Mouse (Mus musculus) left cerebral cortex, adult 11 months (tissue): ENCODE results near the gene S100pbp.

Experiments used
- DNase-seq: peaks from one replicate; pipeline ENCODE4 v3.0.0; 2022; ENCODE audit warnings: low spot score

S100pbp gene

DNA sequence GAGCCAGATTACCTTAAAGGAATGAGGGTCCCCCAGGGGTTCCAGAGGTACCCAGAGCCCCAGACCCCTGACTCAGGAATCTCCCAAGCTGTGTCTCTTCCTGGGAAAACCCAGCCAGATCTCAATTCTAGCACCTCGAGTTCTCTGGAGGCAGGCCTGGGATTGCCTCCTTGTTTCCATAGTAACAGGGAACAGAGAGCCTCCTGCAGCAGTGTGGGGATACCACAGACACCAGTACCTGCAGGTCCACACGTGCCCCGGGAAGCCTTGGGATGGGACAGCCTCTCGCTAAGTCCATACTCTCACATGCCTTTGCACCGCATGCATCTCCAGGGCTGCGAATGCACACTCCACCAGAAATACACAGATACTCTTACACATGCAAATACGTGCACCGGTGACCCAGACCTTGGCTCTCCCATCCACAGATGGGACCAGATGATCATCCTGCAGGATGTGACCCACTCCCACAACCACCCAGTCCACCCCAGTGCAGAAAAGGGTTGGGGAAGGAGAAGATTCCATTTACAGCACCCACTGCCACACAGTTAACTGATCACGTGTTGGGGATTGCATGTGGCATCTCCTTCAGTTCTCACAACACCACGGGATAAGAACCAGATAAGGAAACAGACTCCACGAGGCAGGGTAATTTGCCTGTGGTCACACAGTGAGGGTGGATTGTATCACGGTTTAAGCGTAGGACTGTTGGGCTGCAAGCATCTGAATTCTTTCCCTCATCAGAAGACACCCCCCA lies 60.8 kb downstream of the S100pbp start:
- peak; percentile 66 for DNase-seq

DNA sequence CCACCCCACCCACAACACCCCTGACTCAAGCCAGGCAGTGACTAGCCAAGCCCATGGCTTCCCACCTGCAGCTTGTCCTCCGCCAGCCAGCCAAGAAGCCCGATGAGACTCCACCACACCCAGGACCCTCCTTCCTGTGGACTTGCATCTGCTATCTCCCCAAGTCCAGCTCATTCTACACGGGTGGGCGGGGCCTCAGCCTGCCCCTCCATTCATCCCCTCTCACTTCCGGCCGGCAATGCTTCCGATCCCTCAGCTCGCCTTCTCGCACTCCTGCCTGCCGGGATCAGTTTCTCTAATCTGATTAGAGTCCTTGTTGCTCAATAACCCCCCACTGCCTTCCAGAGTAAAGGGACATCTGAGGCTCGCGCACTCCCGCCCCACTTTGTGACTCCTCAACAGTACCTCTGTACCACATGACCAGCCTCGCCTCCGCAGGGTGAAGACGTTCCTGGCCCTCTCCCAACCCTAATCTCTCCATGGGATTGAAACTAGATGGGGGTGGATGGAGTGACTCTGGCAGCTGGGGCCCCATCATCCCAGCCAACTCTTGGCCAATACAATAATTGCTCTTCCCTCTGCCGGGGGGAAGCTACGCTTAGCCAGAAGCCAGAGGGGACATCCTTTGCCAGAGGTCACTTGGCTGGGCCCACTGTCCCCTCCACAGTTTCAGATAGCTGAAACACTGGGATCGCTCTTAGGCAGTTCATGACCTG lies 63.6 kb downstream of the S100pbp start:
- no peak for DNase-seq

DNA sequence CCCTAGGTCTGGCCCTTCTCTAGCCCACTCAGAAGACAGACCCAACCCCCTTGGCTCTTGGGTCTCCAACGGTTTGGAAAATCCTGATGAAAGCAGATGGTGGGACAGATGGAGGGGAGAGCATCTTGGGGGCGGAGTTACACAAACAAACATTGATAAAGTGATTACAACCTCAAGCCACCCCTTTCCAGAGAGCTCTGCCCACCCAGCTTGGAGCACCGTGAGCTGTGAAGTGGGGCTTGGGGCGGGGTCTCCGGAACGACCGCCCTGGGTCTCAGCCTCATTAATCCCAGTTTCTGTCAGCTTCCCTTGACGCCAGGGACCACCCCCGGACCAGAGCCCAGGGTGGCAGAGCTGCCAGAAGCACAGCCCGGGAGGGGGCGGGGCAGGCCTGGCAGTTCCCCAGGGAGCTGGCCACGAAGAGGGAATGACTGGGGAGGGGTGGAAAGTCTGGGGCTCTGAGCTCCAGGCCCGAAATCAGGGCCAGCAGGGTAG lies 64.8 kb downstream of the S100pbp start:
- DNase-seq, result no peak

DNA sequence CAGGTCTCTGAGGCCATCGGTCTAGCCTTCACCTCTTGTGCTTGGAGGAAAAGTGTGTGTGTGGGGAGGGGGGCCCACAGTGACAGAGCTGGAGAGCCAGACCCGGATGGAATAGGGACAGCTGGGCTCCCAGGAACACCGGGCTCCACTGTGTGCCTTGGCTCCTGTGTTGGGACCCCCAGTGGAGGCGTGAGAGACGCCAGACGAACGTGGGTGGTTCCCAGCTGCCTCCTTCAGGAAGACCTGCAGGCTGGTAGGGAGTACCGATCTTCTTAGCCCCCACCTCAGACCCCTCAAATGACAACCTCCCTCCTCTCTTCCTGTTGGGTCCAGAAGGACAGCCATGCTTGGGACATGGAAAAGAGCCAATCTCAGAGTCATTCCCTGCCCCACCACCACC lies 66.8 kb downstream of the S100pbp start:
- DNase-seq, result no peak

DNA sequence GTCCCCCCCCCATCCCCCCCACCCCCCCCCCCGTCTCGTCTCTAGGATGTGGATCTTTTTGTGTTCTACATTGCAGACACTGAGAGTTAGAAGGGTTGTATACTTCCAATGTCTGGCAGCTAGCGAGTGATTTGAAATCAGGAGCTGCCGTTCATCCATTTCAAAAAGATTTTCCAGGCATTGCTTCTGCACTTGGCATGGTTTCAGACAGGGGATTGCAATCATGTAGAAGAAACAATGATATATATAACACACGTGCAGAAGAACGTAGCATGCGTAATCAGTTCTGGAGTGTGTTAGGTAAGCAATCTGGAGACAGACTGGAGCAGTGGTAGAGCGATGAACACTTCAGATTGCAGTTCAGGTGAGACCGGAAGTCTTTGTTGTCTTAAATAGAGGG lies 67.4 kb downstream of the S100pbp start:
- DNase-seq, result no peak

DNA sequence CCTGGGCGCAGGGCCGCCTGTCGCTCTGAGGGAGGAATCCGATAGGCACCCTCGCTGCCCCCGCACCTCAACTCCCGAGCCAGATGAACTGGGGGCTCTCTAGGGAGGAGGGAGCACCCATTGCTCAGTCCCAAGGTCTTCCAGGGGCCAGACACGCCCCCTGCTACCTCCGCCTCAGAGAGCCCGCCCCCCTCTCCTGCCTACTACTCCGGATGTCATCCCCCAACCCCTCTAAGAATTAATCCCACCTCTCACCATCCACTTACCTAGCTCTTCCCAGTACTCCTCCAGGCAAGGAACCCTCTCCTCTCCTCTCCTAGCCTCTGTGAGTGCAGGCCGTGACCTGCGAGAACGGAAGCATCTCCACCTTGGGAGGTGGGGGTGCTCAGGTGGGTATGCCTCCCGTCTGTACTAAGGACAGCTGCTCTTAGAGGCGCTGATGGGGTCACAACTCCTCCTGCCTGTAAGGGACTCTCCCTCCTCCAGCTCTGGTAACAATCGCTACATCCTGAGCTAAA lies 67.9 kb downstream of the S100pbp start, which contains the start of gene Hpca:
Hpca (minus strand) TSS at position 468 of the 518 bp plus-strand sequence.
- DNase-seq, result no peak

DNA sequence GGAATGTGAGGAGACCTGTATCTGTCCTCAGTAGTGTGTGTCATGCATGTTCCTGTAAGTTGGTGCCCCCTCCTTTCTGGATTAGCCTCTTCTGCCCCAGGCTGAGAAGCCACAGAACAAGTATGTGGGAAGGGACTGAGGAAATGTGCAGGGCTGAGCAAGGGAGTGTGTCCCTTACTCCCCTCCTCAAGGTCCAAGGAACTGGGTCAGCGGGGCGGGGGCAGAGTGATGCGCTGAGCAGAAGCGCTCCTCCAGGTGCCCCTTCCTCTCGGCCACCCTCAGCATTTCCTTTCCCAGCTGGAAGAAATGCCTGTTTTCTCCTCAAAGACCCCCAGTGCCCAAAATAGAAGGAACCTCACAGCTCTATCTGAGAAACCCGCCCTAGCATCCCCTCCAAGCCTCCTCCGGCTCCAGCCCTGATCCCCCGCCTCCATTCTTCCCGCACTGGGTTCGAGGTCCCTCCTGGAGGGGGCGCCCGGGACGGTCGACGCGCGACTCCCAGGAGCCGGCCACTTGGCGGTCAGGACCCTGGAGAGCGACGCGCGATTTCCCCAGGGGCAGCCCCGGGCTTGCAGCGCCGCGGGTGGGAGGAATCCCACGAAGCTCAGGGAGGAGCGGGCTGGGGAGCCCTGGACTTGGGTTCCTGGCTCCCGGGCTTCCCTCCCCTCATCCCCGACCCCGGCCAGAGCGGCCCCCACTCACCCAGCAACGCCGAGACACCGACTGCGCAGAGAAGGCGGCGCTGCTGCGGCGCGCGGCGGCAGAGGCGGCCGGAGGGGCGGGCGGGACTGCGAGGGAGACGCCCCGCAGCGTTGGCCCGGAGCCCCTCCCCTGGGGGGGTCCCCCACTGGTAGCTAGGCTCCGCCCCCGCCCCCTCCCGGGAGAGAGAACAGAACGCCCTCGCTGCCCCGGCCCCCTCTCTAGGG lies 68.7 kb downstream of the S100pbp start:
- no peak for DNase-seq

DNA sequence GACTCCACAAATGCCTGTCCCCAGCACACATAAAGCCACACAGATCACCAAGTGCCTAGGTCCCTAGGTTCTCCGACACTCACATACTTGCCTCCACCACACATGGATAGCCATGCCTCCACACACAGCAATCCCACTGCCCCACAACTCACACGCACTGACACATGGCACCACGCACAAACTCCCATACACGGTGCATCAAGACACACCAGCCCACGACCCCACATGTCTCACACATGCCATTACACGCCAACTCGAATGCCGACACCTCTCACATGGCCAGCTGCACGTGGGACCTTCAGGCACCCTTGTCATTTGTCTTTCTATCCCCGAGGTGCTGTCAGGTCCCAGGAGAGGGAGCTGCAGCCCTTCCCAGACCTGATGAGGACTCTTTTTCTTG lies 69.8 kb downstream of the S100pbp start:
- no peak for DNase-seq

DNA sequence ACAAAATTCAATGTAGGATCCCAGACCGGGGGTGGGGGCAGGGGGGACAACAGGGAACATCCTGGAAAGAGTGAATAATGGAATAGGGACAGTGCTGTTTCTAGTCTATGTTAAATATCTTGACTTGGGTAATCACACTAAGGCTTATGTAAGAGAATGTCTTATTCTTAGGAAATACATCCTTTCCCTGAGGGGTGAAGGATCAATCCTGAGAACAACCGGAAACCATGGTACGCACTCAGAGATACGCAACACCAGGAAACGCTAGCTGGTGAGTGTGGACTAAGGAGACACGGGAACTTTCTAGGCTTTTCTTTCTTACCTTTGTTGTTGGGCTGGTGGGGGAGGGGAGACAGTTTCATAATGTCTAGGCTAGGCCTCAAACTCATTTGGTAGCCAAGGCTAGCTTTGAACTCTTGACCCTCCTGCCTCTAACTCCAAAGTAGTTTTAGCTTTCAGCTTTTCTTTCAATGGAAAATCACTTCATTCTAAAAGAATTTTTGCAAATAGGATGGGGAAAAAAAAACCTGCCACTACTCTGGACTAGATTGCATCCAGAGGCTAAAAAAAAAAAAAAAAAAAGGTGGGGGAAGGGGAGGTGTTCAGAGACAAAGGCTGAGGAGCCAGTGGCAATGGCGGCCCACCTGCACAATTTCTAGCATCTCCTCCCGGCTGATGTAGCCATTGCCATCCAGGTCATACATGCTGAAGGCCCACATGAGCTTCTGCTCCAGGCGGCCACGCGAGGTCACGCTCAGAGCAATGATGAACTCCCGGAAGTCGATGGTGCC lies 71.6 kb downstream of the S100pbp start:
- DNase-seq, result no peak

DNA sequence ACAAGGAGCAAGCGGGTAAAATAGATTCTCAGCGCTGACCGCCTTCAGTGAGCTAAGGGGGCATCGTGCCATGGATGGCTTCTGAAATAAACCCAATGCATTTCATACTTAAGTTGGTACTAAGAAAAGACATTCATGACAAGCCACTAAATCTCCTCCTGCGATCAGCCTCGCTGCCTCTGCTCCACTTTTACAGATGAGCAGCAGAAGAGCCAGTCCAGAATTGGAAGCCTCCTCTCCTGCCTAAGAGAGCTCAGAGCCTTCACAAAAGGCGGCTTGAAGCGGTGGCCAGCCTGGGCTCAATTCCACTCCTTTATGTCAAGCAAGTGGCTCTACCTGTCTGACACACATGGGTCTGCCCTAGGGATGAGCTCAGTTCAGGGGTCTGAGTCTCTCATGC lies 72.8 kb downstream of the S100pbp start:
- no peak for DNase-seq

DNA sequence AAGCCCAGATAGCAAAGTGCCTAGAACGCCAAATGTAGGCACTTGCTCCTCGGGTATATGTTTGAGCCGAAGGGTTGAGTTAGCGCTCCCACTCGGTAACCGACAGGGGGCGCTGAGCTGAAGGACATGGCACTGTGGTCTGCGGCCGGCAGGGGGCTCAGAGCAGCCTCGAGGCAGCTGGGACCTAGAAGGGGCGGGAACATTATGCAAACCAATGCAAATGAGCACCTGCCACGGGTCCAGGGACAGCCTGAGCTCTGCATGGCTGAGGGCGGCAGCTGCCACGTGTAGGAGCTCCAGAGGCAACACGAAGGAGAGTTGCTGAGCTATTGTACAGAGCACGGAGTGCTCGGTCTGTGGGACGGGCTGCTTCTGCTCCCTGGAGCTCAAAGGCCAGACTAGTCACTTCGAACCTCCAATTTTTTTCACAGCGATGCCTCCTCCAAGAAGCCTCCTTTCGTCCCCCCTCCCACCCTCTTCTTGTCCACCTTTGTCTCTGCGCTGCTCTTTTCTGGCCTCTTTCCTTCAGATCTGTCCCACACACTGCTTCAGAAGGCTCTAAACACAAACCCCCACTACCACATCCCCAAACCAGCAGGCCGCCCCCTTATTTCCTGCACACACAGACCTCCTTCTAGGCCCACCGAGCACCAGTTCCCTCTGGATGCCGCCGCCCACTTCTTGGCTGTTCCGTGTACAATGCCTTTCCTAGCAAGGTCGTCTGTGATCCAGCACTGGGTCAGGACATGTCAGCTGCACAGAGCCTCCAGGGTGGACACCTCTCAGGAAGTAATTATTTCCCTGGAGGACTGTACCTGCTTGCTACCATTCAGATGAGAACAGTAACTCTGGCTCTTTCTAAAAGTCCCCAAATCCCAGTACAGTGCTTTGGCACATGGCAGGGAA lies 76.2 kb downstream of the S100pbp start:
- peak; percentile 86 for DNase-seq

DNA sequence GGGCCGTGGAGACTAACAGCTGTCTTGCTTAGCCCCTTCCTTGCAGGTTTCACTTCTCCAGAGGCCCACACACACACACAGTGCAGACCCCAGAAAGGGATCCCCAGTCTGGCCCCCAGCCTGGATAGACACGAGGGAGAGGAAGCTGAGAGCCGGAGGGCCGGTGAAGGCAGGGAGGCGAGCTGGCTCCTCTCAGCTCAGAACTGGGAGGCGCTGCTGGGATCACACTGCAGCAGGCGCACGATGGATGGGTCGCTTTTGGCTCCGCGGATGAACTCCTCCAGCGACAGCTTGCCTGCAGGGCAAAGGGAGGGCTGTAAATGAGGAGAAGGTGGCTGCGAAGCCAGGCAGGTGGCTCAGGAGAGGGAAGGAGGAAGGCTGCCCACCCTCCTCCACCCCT lies 77.3 kb downstream of the S100pbp start:
- DNase-seq, result no peak

DNA sequence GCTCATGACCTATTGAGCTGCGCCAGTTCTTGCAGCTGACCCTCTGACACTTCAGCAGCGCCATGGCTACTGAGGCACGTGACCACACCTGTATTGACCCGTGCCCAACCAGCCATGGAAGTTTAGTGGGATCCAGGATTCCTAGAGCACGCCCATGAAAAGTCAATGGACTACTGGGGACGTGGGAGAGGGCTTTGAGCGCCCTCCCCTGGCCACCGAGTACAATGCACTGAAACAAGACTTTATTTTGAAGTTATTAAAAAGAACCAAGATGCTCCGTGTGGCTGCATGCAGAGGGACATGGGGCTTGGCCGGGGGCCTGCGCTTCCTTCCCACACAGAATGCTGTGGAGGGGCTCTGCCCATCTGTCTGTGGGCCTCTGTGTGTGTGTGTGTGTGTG lies 78.2 kb downstream of the S100pbp start:
- DNase-seq, result no peak

DNA sequence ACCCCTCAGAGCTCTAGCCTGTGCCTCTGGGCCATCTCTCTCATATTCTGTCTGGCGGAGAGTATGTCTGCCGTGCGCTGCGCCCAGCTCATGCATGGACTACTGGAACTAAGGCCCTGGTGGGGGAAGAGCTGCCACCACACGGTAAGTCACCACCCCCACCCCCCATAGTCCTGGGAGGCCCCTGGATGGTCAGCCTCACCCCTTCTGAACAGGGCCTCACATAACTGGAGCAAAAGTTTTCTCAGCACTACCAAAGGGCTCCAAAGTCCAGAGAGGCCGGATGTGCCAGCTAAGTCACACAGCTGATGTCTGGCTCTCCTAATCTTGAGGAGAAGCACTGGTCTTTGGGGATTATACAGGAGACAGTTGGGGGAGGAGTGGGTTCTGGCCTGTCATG lies 78.7 kb downstream of the S100pbp start:
- DNase-seq, result no peak

DNA sequence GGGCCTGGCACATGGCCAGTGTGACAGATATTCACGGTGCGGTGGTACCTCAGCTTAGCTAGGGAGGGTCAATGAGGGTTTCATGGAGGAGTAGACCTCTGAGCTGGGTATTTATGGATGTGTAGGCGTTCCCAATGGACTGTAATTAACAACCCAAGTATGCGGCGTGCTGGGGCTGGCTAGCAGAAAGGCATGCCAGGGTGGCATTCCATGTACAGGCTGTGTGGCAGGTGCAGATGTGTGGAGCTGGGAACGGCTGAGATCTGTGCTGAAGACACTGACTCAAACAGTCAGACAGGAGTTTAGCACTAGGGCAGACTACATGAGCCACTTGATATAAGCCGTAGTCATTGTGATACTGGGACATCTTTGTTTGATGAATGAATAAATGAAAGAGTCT lies 80.9 kb downstream of the S100pbp start:
- no peak for DNase-seq

DNA sequence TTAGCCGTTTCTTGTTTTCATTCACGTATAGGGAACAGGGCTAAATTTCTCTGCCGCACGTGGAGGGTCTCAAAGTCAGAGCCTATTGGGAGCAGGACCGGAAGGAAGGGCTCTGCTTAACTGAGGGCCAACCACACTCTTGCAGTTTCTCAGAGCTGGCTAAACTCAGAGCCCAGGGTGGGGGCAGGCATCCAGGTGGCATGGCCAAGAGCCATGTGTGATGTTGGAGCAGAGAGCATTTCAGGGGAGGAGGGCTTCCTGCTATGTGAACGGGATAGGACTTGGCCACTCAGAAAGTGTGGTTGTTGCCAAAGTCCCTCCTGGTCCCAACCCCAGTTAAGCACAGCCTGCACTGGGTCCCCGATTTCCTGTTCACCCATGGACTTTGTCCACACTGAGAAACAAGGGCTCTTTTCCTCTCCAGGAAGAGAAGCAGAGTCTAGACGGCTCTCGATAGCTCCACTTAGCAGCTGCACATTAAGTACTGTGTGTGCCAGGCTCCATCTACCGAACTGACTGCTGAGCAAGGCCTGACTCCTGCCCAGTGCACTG lies 82.1 kb downstream of the S100pbp start:
- no peak for DNase-seq

DNA sequence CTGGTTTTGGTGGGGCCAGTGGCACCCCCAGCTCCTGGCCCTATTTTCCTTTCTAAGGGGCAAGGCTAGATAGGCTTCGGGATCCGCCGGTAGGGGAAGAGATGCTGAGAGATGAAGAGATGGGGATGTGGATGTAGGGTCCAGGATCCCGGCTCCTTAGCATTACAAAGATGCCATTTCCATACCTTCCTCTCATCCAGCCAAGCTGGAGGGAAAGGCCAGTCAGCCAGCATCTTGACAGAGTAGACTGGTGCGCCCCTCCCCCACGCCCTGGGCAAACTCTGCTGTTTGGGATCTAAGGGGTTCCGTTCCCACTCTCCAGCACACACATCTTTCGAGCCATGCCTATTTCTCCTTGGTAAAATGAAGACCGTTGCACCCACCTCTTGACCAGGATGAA lies 83.5 kb downstream of the S100pbp start:
- DNase-seq, result no peak

DNA sequence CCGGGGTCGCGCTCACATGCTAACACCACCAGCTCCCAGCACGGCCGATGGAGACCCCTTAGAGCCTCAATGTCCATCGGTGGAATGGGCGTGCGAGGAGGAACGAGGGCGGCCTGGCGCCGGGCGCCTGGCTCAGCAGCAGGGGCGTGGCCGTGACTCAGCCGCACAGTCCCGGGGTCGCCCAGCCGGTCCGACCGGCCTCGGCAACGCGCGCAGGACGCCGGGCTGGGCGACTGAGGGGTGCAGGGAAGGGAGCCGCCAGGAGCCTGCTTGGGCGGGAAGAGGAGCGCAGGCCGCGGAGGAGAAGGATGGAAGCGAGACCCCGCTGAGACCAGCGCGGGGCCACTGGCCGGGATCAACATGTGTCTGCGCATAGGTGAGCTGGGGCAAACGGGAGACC lies 84.2 kb downstream of the S100pbp start, which contains the start of gene Tmem54:
Tmem54 (plus strand) TSS at position 193 of the 400 bp plus-strand sequence.
- DNase-seq, result no peak

DNA sequence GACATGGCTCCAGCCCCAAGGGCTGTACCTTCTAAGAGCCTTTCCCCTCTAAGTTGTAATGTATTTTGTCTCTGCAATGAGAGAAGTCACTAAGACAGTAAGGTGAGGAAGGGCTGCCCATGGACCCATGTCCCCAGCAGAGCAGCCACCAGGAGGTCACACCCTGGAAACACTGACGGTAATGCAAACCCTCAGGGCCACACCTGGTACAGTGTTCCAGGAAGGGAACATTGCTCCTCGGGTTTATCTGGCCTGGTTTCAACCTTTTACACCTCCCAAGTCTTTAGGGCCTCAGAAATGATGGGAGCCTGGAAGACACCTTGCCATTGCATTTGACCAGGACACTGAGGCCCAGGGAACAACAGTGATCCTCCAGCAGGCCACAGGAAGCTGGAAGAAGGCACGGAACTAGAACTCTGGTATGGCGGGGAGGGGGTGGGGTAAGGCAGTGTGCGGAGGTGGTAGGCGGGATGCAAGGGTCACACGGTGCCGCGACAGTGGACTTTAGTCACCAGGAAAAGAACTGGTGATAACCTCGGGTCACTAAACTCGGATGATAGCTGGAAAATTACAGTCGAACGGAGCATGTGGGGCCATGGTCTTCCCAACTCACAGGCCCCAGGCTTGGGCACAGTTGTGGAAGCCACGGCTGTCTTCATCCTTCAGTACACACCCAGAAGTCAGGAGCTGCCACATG lies 87.2 kb downstream of the S100pbp start:
- DNase-seq, result no peak
